Mouse (Mus musculus) testis, adult 2 months (tissue): Measurements from ENCODE around the gene Poldip3.

Source experiments
- CTCF ChIP-seq: fragments of 200-500 bp; IDR thresholded peaks from 2 replicates; pipeline ENCODE4 v1.5.1; 2012; ENCODE audit warnings: low read depth, mild to moderate bottlenecking, inconsistent platforms, low read length, moderate library complexity; ENCODE audit not compliant: control insufficient read depth, insufficient read depth, insufficient replicate concordance
- POLR2A ChIP-seq: fragments of 200-500 bp; IDR thresholded peaks from 2 replicates; pipeline ENCODE4 v1.6.1; 2012; ENCODE audit warnings: low read depth, mild to moderate bottlenecking, inconsistent platforms, low read length, moderate library complexity; ENCODE audit not compliant: control insufficient read depth

GRCm38 (mm10) chr15:83166642-83167041 is 17.5 kb upstream of the Poldip3 start:
- TF ChIP-seq CTCF (no peak), POLR2A (no peak)
